Mouse (Mus musculus): ENCODE data around the gene Foxj1.

Foxj1 gene

GRCm38 (mm10) chr11:116342069-116342791 is 7.0 kb upstream of the Foxj1 start:
- no peak for DNase-seq (ENCODE audit: low read depth)

- peak; percentile 63 for DNase-seq (ENCODE audit: low read depth)
Observed at GRCm38 (mm10) chr11:116337531-116337930, 2.3 kb upstream of the Foxj1 start.

- DNase-seq (ENCODE audit: low read depth), result no peak
Observed at GRCm38 (mm10) chr11:116337000-116337399, 1.8 kb upstream of the Foxj1 start.

GRCm38 (mm10) chr11:116336393-116336792 is 1.2 kb upstream of the Foxj1 start:
- no peak for DNase-seq (ENCODE audit: low read depth)

DNA sequence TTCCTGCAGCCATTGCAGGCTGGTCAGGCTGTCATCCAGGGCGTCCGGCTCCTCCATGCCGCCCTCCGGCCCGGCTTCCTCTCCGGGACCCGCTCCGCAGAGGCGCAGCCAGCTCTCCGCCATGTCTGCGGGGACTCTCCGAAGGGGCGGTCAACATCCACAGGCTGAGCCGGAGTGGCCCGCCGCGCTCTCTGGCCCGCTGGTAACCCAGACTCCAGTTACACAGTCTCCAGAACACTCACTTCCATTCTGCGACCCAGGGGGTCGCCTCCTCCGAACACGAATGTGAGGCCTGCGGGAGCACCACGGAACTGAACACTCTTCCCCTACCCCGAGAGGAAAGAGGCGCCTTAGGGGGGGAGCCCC is 799 bp downstream of the Foxj1 start:
- DNase-seq (ENCODE audit: low read depth), result no peak

GRCm38 (mm10) chr11:116333526-116334416 is 1.4 kb downstream of the Foxj1 start:
- DNase-seq (ENCODE audit: low read depth), result no peak

GRCm38 (mm10) chr11:116332983-116333270 is 2.3 kb downstream of the Foxj1 start:
- no peak for DNase-seq (ENCODE audit: low read depth)

- DNase-seq (ENCODE audit: low read depth), result no peak
Observed at GRCm38 (mm10) chr11:116332232-116332982, 2.8 kb downstream of the Foxj1 start.

- no peak for DNase-seq (ENCODE audit: low read depth)
Observed at GRCm38 (mm10) chr11:116330211-116330518, 5.0 kb downstream of the Foxj1 start.

- DNase-seq (ENCODE audit: low read depth), result no peak
Observed at GRCm38 (mm10) chr11:116329314-116330210, 5.6 kb downstream of the Foxj1 start.

- no peak for DNase-seq (ENCODE audit: low read depth)
Observed at GRCm38 (mm10) chr11:116326963-116327603, 8.1 kb downstream of the Foxj1 start.

GRCm38 (mm10) chr11:116318719-116319659 is 16.2 kb downstream of the Foxj1 start:
- peak; percentile 76 for DNase-seq (ENCODE audit: low read depth)

DNA sequence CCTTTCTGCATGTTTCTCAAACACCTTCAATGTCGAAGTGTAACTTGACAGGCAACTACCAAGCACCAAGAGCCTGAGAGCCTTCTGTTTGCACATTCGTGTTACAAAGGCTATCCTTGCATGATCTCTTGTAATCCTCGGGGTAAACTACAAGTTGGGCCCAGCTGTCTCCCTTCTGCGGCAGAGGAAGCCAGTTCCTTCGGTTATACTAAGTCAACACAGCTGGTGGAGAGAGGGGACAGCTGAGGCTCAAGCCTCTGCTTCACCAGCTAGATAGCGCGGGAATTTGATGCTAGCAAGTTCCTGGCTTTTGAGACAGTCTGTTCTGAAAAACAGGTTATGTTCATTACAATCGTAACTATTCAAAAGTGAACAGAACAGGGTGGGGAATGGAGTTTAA is 22.8 kb downstream of the Foxj1 start:
- DNase-seq (ENCODE audit: low read depth), result peak; percentile 26

GRCm38 (mm10) chr11:116311169-116311568 is 24.0 kb downstream of the Foxj1 start:
- DNase-seq (ENCODE audit: low read depth), result no peak

DNA sequence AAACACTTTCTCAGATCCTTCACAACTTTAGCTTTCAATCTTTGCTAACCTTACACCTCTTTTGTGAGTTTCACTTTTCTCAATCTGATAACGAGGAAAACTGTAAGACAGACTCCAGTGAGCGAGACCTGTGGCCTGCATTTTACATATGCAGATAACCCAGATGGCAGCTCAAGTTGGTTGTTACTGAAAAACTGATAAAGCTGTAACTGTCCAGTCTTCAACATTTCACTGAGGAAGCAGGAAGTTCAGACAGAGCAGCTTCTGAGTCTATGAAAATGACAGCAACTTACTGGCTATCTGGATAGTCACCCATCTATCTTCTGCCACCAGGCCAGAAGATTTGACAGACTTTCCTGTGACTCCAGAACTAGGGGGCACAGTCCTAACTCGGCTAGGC is 25.6 kb downstream of the Foxj1 start:
- no peak for DNase-seq (ENCODE audit: low read depth)

DNA sequence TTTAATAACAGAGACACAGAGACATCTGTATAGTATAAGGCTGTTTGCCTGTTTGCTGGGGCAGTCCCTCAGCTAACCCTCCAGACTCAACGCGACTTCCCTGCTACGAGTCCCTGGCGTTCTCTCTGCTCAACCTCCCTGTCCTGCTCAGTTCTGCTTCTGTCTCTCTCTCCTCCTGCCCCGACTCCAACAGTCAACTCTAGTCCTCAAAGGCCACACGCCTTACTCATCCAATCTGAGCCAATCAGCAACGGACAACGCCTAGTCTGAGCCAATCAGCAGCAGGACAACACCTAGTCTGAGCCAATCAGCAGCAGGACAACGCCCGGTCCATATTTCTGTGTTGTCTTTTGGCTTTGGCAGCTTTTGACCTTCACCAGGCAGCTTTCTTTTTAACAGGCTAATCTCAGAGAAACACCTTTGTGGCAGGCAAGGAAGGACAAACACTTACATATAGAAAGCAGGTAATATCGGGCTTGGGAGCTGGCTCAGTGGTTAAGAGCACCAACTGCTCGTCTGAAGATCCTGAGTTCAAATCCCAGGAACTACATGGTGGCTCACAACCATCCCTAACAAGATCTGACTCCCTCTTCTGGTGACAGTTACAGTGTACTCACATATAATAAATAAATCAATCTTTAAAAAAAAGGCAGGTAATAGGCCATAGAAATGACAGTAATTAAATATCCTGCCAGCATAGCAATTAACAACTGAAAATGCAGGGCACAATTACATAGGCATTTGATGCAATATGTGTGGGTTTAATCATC is 27.3 kb downstream of the Foxj1 start:
- peak; percentile 48 for DNase-seq (ENCODE audit: low read depth)

DNA sequence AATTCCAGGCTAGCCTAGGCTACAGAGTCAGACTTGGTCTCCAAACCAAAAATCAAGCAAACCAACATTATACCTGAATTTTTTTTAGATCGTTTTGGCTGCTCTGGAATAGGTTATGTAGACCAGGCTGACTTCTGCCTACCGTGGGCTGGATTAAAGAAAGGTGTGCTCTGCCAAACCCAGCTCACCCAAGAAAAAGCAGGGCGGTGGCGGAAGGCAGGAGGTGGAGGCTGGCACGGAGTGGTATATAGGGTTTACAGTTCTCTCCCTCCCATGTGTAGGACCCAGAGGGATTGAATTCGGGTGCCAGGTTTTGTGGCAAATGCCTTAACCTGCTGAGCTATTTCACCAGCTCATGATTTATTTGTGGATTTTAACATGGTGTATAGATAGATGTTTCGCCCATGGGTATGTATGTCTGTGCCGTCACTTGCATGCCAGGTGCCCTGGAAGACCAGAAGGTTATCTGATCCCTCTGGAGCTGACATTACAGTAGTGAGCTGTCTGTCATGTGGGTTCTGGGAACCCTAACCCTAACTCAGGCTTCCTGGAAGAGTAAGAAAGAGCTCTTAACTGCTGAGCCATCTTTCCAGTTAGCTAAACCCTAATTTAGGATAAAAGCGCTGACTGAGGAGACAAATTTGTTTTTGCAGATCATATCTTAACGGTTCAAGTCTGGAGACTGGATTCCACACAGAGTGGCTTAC is 28.0 kb downstream of the Foxj1 start, which contains the start of gene Exoc7:
Gene Exoc7, minus strand, starts transcription at position 215 of the 707 bp plus-strand sequence.
- DNase-seq (ENCODE audit: low read depth), result peak; percentile 10

DNA sequence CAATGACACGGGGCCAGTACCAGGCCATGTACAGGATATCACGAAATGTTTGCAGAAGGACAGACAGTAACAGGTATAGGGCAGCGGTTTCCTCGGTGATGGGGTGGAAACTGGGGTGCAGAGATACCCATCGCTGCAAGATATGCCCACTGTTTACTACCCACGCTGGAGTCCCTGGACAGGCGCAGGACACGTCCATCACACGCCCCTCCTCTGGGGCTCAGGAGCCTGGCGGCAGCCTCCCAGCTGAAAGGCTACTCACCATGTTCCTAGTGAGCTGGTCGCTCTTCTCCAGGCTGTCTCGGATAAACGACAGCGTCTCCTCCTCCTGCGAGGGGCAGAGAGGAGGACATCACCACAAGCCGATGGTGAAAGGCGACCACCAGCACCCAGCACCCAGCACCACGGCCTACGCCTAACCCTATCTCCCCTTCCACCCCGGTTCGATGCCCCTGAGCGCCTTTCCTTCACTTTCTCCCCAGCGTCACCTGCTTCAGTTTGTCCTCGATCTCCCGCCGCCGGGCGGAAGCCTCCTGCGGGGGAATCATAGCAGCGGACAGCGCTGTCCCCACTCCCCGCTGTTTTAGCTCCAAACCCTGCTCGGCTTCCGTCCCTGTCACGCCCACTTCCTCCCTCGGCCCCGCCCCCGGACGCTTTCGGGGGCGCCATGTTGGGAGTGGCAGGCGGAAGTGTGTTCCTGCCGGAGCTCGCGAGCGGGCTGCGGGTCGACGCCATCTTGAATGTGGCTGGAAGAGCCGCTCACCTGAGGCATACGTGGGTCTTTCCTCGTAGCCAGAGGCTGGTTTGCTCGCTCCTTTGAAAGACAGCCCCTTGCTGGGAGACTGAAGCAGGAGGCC is 28.8 kb downstream of the Foxj1 start:
- DNase-seq (ENCODE audit: low read depth), result peak; percentile 94

Data from 416B (cell line).